Mouse (Mus musculus) left cerebral cortex, adult 9 months (tissue): ENCODE measurements around the gene Gbp7.
"Not testable (repeated sequence)": the region's sequence is repeated elsewhere in the genome, so short reads cannot be mapped to it uniquely, and the experiment has no call there.

Experiments
- DNase-seq, 2 experiments: peaks; one replicate each; pipeline ENCODE4 v3.0.0; 2022; ENCODE audit warnings: low spot score in 2 of 2

Gbp7 gene

GRCm38 (mm10) chr3:142530087-142530953 lies at the start of gene Gbp7:
Gbp7 (plus strand) TSS chr3:142530342.
- peak in 1 of 2 experiments; percentile 42 for DNase-seq

GRCm38 (mm10) chr3:142490465-142490864 lies 39.7 kb upstream of the Gbp7 start:
- peak in 1 of 2 experiments; percentile 69 for DNase-seq

- DNase-seq: peak in 1 of 2 experiments; percentile 54
These were observed 36.5 kb upstream of the Gbp7 start, which contains the start of gene Gbp5 for GRCm38 (mm10) chr3:142493536-142494061. Gbp5 (plus strand) TSS chr3:142493978.

GRCm38 (mm10) chr3:142495146-142495655 lies 34.9 kb upstream of the Gbp7 start:
- DNase-seq: no peak

GRCm38 (mm10) chr3:142496113-142497101 lies 33.7 kb upstream of the Gbp7 start:
- no peak for DNase-seq

- no peak for DNase-seq
These were observed 32.9 kb upstream of the Gbp7 start for GRCm38 (mm10) chr3:142497123-142497841.

GRCm38 (mm10) chr3:142498941-142499340 lies 31.2 kb upstream of the Gbp7 start:
- DNase-seq: no peak

GRCm38 (mm10) chr3:142528116-142528515 lies 2.0 kb upstream of the Gbp7 start:
- no peak for DNase-seq

- DNase-seq: no peak
These were observed 545 bp upstream of the Gbp7 start for GRCm38 (mm10) chr3:142529597-142529996.

- DNase-seq: no peak
These were observed 1.5 kb downstream of the Gbp7 start for GRCm38 (mm10) chr3:142531595-142531994.

GRCm38 (mm10) chr3:142533185-142533584 lies 3.0 kb downstream of the Gbp7 start:
- DNase-seq: no peak

GRCm38 (mm10) chr3:142535667-142536066 lies 5.5 kb downstream of the Gbp7 start:
- no peak for DNase-seq

- DNase-seq: no peak
These were observed 11.2 kb downstream of the Gbp7 start for GRCm38 (mm10) chr3:142541391-142541790.

- not testable (repeated sequence) for DNase-seq
These were observed 12.6 kb downstream of the Gbp7 start for GRCm38 (mm10) chr3:142542776-142543175.

- no peak for DNase-seq
These were observed 16.5 kb downstream of the Gbp7 start for GRCm38 (mm10) chr3:142546690-142547089.

GRCm38 (mm10) chr3:142550052-142550676 lies 20.0 kb downstream of the Gbp7 start:
- DNase-seq: no peak

GRCm38 (mm10) chr3:142554601-142555000 lies 24.5 kb downstream of the Gbp7 start:
- no peak for DNase-seq

- no peak for DNase-seq
These were observed 25.5 kb downstream of the Gbp7 start for GRCm38 (mm10) chr3:142555623-142556022.

- no peak for DNase-seq
These were observed 29.6 kb downstream of the Gbp7 start, which contains the start of gene Gbp3 for GRCm38 (mm10) chr3:142559632-142560228. Gbp3 (plus strand) TSS chr3:142560026.
